Mouse (Mus musculus) CH12.LX (cell line): ENCODE data around the gene Ttc34. TPM values are rescaled to one million over a fixed set of nuclear protein-coding genes. Genes with fewer than 3 reads are reported as not detected.

ENCODE experiments used
- DNase-seq: peaks from one replicate; pipeline ENCODE4 v3.0.0-alpha.2; 2013; ENCODE audit errors: extremely low read depth
- H3K27ac ChIP-seq: 2 replicates; pipeline ENCODE4 v1.5.1; 2012; ENCODE audit warnings: low read depth, mild to moderate bottlenecking, control low read depth, moderate library complexity; ENCODE audit not compliant: insufficient read depth
- H3K27me3 ChIP-seq: replicated peaks from 2 replicates; pipeline ENCODE3; 2012; ENCODE audit warnings: inconsistent platforms
- H3K36me3 ChIP-seq, 2 experiments: replicated peaks in 1 of 2; 2 replicates each; pipeline versions ENCODE3 to v1.6.1; 2012; ENCODE audit warnings: inconsistent platforms in 1 of 2, low read length in 1 of 2, mild to moderate bottlenecking in 1 of 2, mixed read lengths in 1 of 2, moderate library complexity in 1 of 2; ENCODE audit not compliant: control insufficient read depth in 1 of 2, insufficient read depth in 1 of 2
- H3K4me1 ChIP-seq, 2 experiments: 2 replicates each; pipeline ENCODE4 v1.6.1; 2012; ENCODE audit warnings: inconsistent platforms in 1 of 2, moderate library complexity in 1 of 2; ENCODE audit not compliant: insufficient read depth in 2 of 2, control insufficient read depth in 1 of 2
- H3K4me2 ChIP-seq: 2 replicates; pipeline ENCODE4 v1.6.1; 2012; ENCODE audit warnings: low read depth, mild to moderate bottlenecking, control low read depth; ENCODE audit not compliant: poor library complexity, insufficient read depth, severe bottlenecking
- H3K4me3 ChIP-seq, 3 experiments: fragments of 150-350 bp in 1 of 3; sonication (generic) in 1 of 3; replicated peaks in 1 of 3; 2 replicates each; pipeline versions ENCODE3 to v1.5.1; 2011 to 2012; ENCODE audit warnings: low read depth in 2 of 3, low read length in 2 of 3, mild to moderate bottlenecking in 2 of 3, moderate library complexity in 2 of 3, control low read depth in 1 of 3, improper control_type of control experiment in 1 of 3, inconsistent platforms in 1 of 3, mixed read lengths in 1 of 3; ENCODE audit not compliant: poor library complexity in 1 of 3
- H3K79me2 ChIP-seq: replicated peaks from 2 replicates; pipeline ENCODE4 v1.6.1; 2012; ENCODE audit warnings: mild to moderate bottlenecking, moderate library complexity; ENCODE audit not compliant: control insufficient read depth, poor library complexity, insufficient read depth, severe bottlenecking; ENCODE audit errors: extremely low read depth
- H3K9ac ChIP-seq: 2 replicates; pipeline ENCODE4 v1.6.1; 2012; ENCODE audit warnings: low read depth, mild to moderate bottlenecking, control low read depth, moderate library complexity; ENCODE audit not compliant: insufficient read depth
- H3K9me3 ChIP-seq: replicated peaks from 2 replicates; pipeline ENCODE3; 2012; ENCODE audit warnings: low read length, inconsistent platforms, mixed read lengths
- BHLHE40 ChIP-seq: IDR thresholded peaks from 2 replicates; pipeline ENCODE4 v1.6.1; 2011; ENCODE audit warnings: mild to moderate bottlenecking, low read depth, low read length, improper control_type of control experiment
- CHD2 ChIP-seq: IDR thresholded peaks from 2 replicates; pipeline ENCODE4 v1.6.1; 2011; ENCODE audit warnings: low read length, improper control_type of control experiment
- ELF1 ChIP-seq: IDR thresholded peaks from 2 replicates; pipeline ENCODE4 v1.6.1; 2014; ENCODE audit warnings: low read depth, mild to moderate bottlenecking, inconsistent platforms, low read length, improper control_type of control experiment
- IRF4 ChIP-seq: IDR thresholded peaks from 2 replicates; pipeline ENCODE4 v1.6.1; 2014; ENCODE audit warnings: low read depth, mild to moderate bottlenecking, inconsistent platforms, low read length, improper control_type of control experiment
- JUN ChIP-seq: IDR thresholded peaks from 2 replicates; pipeline ENCODE4 v1.6.1; 2011; ENCODE audit warnings: low read depth, mild to moderate bottlenecking, low read length, improper control_type of control experiment, moderate library complexity; ENCODE audit not compliant: insufficient read depth
- MEF2A ChIP-seq: IDR thresholded peaks from 2 replicates; pipeline ENCODE4 v1.6.1; 2014; ENCODE audit warnings: low read depth, mild to moderate bottlenecking, inconsistent platforms, low read length, improper control_type of control experiment, borderline replicate concordance
- MXI1 ChIP-seq: IDR thresholded peaks from 2 replicates; pipeline ENCODE4 v1.6.1; 2011; ENCODE audit warnings: mild to moderate bottlenecking, low read depth, low read length, improper control_type of control experiment
- POLR2A ChIP-seq: IDR thresholded peaks from 2 replicates; pipeline ENCODE4 v1.6.1; 2011; ENCODE audit warnings: low read depth, mild to moderate bottlenecking, improper control_type of control experiment, low read length
- USF2 ChIP-seq: conservative IDR thresholded peaks from 2 replicates; pipeline ENCODE4 v1.6.1; 2011; ENCODE audit warnings: low read depth, low read length, improper control_type of control experiment
- ZC3H11A ChIP-seq: IDR thresholded peaks from 2 replicates; pipeline ENCODE4 v1.6.1; 2012; ENCODE audit warnings: low read depth, mild to moderate bottlenecking, inconsistent platforms, low read length, improper control_type of control experiment
- ZKSCAN1 ChIP-seq: IDR thresholded peaks from 2 replicates; pipeline ENCODE4 v1.6.1; 2012; ENCODE audit warnings: low read depth, inconsistent platforms, low read length, improper control_type of control experiment, borderline replicate concordance
- dilution Hi-C: fragments of 300-500 bp; cut with MboI; formaldehyde crosslinking; loops from 2 replicates; pipeline ENCODE4 v1.14.3; 2020; ENCODE audit warnings: low sequenced_read_pairs; ENCODE audit not compliant: extremely low pct_unique_long_range_greater_than_20kb, extremely low pct_ligation_motif_present
- in situ Hi-C: fragments of 300-500 bp; cut with MboI; formaldehyde crosslinking; loops from 3 replicates; pipeline ENCODE4 v1.14.3; 2019; ENCODE audit warnings: low sequenced_read_pairs, low pct_ligation_motif_present, low pct_unique_long_range_greater_than_20kb, mixed read lengths
- polyA plus RNA-seq: library from polyadenylated mRNA; unstranded; fragments of >175 nt; gene quantifications from 2 replicates; pipeline ENCODE4 v1.2.1, GENCODE M21; 2012; ENCODE audit warnings: low read depth; ENCODE audit not compliant: insufficient read length
- total RNA-seq, 2 experiments: library from RNA; depleted of rRNA; stranded (reverse); fragments of 300-350 nt in 1 of 2; fragments of >200 nt in 1 of 2; gene quantifications; 2 replicates each; pipeline ENCODE4 v1.2.3; 2012 to 2014

The Ttc34 gene
- total and polyA plus RNA-seq, 3 experiments, result not detected

DNA sequence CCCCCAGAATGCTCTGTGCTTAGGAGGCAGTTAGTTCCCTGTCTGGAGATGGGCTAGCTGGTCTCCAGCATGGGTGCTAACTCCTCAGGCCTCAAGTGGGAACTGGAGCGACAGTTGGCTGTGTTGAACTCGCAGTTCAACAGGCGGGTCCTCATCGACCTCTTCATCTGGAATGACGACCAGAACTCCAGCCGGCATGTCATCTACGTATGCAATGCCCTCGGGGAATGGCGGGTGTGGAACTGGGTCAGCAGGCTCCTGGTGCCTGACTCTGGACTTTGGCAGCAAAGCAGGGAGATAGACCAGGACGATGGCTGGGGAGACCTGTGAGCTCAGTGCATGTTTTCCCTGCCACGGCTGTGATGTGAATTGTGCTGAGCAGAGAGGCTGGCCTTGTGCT is 48.2 kb downstream of the Ttc34 start:
- no peaks in the 10 kb centered on the region for H3K9me3 ChIP-seq
- no peak for DNase-seq
- H3K36me3 ChIP-seq, result no peaks in the 10 kb centered on the region
- peaks cover 7 to 24% of the 10 kb centered on the region in 2 experiments; a peak in 3 of 4 replicates for H3K4me1 ChIP-seq
- in situ Hi-C loops (loop anchor here (10.0 kb wide), 1 partner anchor 359 kb away; the partner anchor contains the start of gene Faap20), dilution Hi-C loops (loop anchor here (25.0 kb wide), 1 partner anchor 152 kb away; no protein-coding TSS in a partner anchor)
- no peaks in the 10 kb centered on the region for H3K79me2 ChIP-seq
- peaks cover 11% of the 10 kb centered on the region for H3K27me3 ChIP-seq
- no peak overlapping the region for H3K4me2 ChIP-seq
- H3K4me3 ChIP-seq, result no peak overlapping the region
- no peak overlapping the region for H3K9ac ChIP-seq
- TF ChIP-seq MXI1 (no peak), CHD2 (no peak), ELF1 (no peak), JUN (no peak), ZKSCAN1 (no peak), POLR2A (no peak), BHLHE40 (no peak), ZC3H11A (no peak), USF2 (no peak)
- H3K27ac ChIP-seq, result no peak overlapping the region

DNA sequence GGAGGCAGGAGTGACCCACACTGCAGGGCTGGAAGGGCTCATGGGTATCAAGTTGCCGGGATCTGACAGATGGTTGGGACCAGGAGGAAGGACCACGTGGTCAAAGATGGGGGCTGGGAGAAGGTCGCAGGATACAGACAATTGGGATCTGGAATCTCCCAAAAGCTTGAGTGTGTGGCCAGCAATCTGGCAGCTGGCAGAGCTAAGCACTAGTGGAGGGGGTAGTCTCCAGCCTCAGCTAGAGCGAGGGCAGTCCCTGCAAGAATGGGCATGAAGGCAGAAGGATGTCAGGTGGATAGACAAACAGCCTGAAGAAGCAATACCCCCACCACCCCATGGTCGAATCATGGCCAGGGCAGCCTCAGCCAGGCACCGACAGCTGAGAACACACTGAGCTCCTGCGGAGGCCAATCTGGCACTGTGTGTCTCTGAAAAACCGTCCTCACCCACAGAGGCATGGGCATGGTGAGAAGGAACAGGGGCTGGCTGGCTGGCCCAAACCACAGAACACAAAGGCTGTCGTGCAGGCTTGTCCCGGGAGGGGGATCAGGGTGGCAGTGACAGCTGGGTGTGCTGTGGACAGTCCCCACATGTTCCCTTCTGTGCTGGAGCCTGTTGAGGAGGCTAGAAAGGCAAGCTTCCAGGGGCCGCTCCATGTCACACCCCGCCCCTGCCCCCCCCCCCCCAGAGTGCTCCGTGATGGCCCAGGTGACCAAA is 49.8 kb downstream of the Ttc34 start:
- no peaks in the 10 kb centered on the region for H3K79me2 ChIP-seq
- TF ChIP-seq CHD2 (no peak), ELF1 (no peak), BHLHE40 (no peak), IRF4 (no peak), MEF2A (no peak), JUN (no peak)
- H3K4me3 ChIP-seq, result no peak overlapping the region
- H3K27ac ChIP-seq, result no peak overlapping the region
- no peaks in the 10 kb centered on the region for H3K36me3 ChIP-seq
- DNase-seq, result no peak
- H3K27me3 ChIP-seq, result peaks cover 15% of the 10 kb centered on the region
- H3K4me1 ChIP-seq, result peaks cover under 1 to 15% of the 10 kb centered on the region in 2 experiments
- dilution Hi-C loops, result loop anchor here (25.0 kb wide), 1 partner anchor 150 kb away; no protein-coding TSS in a partner anchor
- in situ Hi-C loops, result loop anchor here (10.0 kb wide), 1 partner anchor 358 kb away; the partner anchor contains the start of gene Faap20
- H3K9me3 ChIP-seq, result no peaks in the 10 kb centered on the region
- no peak overlapping the region for H3K4me2 ChIP-seq
- H3K9ac ChIP-seq, result no peak overlapping the region
